Mouse (Mus musculus): Measurements from ENCODE around the gene Med6. TPM values are rescaled to one million over a fixed set of nuclear protein-coding genes. Genes with fewer than 3 reads are reported as not detected.
"Not testable (repeated sequence)": the region's sequence is repeated elsewhere in the genome, so short reads cannot be mapped to it uniquely, and the experiment has no call there.

The Med6 gene
- total RNA-seq, 2 experiments from 2014 or later, result 17.7 to 21.0 TPM

DNA sequence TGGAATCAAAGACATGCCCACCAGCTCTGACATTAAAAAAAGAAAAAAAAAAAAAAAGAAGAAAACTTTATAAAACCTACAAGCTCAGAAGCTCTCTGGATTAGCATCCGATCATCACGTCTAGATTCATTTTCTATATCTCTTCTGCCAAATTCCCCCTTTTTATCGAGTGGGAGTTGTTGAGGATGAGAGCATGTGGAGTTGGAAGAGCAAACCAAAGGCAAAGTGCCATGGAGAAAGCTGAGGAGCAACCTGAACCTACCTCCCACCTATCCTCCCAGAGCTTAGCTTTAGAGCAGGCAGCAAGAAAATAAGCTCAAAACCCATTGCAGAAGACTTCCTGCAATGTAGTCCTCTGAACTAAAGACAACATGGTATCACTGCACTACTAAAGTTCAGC, 30.6 kb downstream of the Med6 start:
- DNase-seq, result no peak

DNA sequence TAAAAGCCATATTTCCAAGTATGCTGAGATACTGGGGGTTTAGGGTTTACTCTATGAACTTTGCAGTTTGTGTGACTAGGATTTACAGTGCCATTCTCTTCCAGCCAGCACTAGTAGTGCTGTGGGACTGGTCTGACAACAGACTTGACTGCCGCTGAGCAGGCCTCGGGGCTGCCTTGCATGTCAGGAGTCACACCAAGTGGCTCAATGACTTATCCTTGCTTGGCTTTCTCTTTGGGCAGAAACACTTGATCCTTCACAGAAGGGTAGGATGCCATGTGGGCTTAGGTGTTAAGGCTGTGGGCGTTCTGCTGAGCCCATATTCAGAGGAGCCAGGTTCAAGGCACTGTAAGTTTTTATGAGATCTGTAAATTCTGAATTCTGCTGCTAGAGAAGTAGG, 45.5 kb downstream of the Med6 start:
- DNase-seq, result no peak

DNA sequence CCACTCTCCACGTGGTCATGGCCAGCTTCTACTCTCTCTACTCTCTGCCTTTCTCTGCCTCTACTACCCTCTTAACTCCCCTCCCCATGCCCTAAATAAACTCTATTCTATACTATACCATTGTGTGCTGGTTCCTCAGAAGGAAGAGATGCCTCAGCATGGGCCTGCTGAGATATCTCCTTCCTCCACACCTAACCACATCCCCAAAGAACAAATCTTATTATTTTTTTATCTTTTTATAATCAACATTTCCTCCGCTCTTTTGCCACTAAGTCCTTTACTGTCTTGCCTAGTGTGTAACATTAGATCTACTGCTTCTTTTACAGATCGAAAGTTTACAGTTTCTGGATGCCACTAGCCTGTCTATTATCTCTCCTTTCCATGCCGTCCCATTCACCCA, 47.6 kb downstream of the Med6 start:
- DNase-seq, result no peak

DNA sequence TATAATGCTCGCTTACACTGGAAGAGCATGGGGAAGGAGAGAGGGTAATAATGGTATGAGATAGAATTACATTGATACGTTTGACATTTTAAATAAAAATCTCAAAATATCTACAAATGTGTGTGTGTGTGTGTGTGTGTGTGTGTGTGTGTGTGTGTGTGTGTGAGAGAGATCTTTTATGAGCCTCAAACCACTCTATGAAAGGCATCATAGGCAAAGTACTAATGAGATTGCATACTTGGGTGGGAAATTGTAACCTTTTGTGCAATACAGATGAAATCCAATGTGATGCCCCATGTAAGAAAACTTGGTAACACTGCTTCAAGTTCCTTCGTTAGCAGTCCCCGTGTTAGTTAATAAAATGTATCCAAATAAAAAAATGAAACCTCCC, 61.8 kb downstream of the Med6 start:
- DNase-seq, result no peak

DNA sequence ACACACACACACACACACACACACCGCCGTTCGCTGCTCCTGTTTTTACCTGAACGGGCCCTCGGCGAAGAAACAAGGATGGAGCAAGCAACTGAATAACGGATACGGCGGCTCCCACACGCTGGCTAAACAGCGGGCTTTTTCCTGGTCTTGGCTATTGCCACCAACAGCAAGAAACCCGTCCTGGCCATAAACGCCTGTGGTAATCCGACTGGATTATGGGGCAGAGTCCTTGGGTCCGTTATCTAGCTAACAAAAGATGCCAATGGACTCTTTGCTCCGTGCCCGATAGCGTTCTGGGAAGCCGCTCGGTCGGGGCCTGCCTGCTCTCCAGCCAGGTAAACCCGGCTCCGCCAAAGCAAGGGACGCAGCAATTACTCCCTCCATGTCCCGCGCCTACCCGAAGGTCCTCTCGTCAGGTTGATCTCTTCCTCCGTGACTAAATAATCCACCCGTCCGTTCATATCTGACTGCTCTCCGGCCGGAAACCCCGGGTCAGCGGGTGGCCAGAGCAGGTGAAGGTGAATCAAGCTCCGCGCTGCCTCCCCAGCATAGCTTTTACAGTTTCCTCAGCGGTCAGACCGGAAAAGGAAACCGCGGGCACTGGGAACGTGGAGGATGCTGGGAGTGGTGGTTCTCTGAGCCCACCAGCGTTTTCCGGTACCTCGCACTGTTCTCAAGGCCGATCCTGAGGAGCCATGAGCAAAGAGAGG, 62.3 kb downstream of the Med6 start, which contains the start of the genes Gm20498 and Synj2bp:
Gene Gm20498, minus strand, starts transcription at position 590 of the 713 bp plus-strand sequence.
Gene Synj2bp, minus strand, starts transcription at position 596 of the 713 bp plus-strand sequence.
- DNase-seq, result peak; percentile 71

DNA sequence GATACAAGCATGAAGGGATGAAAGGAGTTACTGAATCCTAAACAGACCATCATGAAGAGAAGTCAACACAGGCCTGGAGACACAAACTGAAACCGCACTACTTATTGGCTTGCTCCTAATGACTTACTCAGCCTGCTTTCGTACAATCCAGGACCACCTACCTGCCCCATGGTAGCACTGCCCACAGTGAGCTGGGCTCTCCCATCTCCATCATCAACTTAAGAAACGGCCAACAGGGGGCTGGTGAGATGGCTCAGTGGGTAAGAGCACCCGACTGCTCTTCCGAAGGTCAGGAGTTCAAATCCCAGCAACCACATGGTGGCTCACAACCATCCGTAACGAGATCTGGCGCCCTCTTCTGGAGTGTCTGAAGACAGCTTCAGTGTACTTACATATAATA, 64.2 kb downstream of the Med6 start:
- DNase-seq, result not testable (repeated sequence)

Other genes with a start within 250 kb of the Med6 start
- under 1 TPM; 0.66 to 0.90 TPM for gene Gm4787, start 215.5 kb downstream of the Med6 start, total RNA-seq (2021)
- 1 to 10 TPM; 1.0 to 1.9 TPM for gene Adam4, start 173.1 kb downstream of the Med6 start, total RNA-seq (2021)
- gene Cox16, start 109.9 kb downstream of the Med6 start, total RNA-seq (2021), result 10 to 100 TPM; 73.1 to 96.1 TPM
- gene Gm20498, start 62.1 kb downstream of the Med6 start, total RNA-seq (2021), result 10 to 100 TPM; 25.3 to 27.0 TPM
- gene Synj2bp, start 62.1 kb downstream of the Med6 start, total RNA-seq (2021), result 10 to 100 TPM; 24.0 to 26.7 TPM
- gene Adam21, start 26.5 kb downstream of the Med6 start, total RNA-seq (2021), result under 1 TPM in 1 of 2 experiments, not detected in 1; 0.09 TPM
- 10 to 100 TPM; 23.1 to 27.7 TPM for gene Ttc9, start 36.2 kb upstream of the Med6 start, total RNA-seq (2021)
- under 1 TPM; 0.14 to 0.29 TPM for gene Map3k9, start 186.2 kb upstream of the Med6 start, total RNA-seq (2021)

Data from gastrocnemius, postnatal 10 days (tissue).